Mouse (Mus musculus): ENCODE data around the gene Chst13. TPM values are rescaled to one million over a fixed set of nuclear protein-coding genes. Genes with fewer than 3 reads are reported as not detected.
A peak's percentile ranks its signal among the peaks of the same experiment; 100 is the strongest.

The Chst13 gene
- polyA plus RNA-seq, 1 experiment from 2014 or later: not detected

DNA sequence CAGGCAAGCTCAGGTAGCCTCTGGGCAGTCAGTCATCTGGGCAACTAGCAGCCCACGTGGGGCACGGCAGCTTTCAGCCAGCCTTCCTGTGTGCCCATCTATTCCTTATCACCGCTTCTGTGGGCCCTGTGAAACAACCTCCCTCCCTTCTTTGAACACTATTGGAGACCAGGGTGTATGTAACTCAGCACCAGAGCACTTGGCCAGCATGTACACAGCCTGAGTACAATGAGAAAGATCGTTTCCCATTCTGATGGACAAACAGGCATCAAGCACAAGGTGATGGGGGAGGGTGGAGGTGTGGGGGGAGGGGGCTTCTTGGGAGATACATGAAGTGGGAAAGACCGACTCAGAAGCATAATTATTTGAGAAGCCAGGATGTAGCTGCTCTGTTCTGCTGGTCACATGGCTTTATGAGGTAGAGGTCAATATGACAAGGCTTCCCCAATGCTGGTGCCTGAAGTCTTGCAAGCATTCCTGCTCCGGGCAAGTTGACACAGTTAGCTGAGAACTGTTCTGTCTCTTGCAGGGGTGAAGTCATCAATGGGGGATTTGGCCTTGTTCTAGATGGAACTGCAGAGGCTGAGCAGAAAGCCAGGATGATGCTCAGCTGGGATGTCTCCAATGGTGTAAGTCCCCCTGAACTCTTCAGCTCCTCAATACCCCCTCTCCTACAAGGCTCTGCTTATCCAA lies 36.1 kb upstream of the Chst13 start:
- Histone ChIP-seq H3K4me2 (replicated peaks; ENCODE audit: low read depth) (no peak overlapping the region), H3K9ac (ENCODE audit: low read depth, low read length) (no peak overlapping the region), H3K27ac (ENCODE audit: low read depth, low read length) (no peak overlapping the region), H3K4me1 (replicated peaks; ENCODE audit: control insufficient read depth, insufficient read depth, low read length) (peaks cover 9% of the 10 kb centered on the region), H3K9me3 (ENCODE audit: control insufficient read depth) (no peaks in the 10 kb centered on the region), H3K4me3 (ENCODE audit: low read depth, low read length) (no peak overlapping the region), H3K36me3 (ENCODE audit: control insufficient read depth, insufficient read depth) (no peaks in the 10 kb centered on the region), H3K27me3 (replicated peaks; ENCODE audit: control insufficient read depth, insufficient read depth, low read length) (no peaks in the 10 kb centered on the region)
- no peak for TF ChIP-seq CTCF (IDR thresholded peaks at IDR 0.05; ENCODE audit: low read depth)
- 85% methylated on average over 6 of the region's 6 CpGs for WGBS
- ATAC-seq: no peak

GRCm38 (mm10) chr6:90360024-90360781 lies 35.2 kb upstream of the Chst13 start:
- no peak overlapping the region for H3K9ac ChIP-seq (ENCODE audit: low read depth, low read length)
- H3K4me2 ChIP-seq (replicated peaks; ENCODE audit: low read depth): no peak overlapping the region
- no peaks in the 10 kb centered on the region for H3K36me3 ChIP-seq (ENCODE audit: control insufficient read depth, insufficient read depth)
- no peak overlapping the region for H3K4me3 ChIP-seq (ENCODE audit: low read depth, low read length)
- WGBS: 23% methylated on average over 7 of the region's 7 CpGs
- no peaks in the 10 kb centered on the region for H3K9me3 ChIP-seq (ENCODE audit: control insufficient read depth)
- peaks cover 9% of the 10 kb centered on the region for H3K4me1 ChIP-seq (replicated peaks; ENCODE audit: control insufficient read depth, insufficient read depth, low read length)
- peak; percentile 88 for ATAC-seq
- TF ChIP-seq CTCF (IDR thresholded peaks at IDR 0.05; ENCODE audit: low read depth): no peak
- no peaks in the 10 kb centered on the region for H3K27me3 ChIP-seq (replicated peaks; ENCODE audit: control insufficient read depth, insufficient read depth, low read length)
- peak overlapping the region; percentile 28; the same call in 1 of the 2 replicates for H3K27ac ChIP-seq (ENCODE audit: low read depth, low read length)

DNA sequence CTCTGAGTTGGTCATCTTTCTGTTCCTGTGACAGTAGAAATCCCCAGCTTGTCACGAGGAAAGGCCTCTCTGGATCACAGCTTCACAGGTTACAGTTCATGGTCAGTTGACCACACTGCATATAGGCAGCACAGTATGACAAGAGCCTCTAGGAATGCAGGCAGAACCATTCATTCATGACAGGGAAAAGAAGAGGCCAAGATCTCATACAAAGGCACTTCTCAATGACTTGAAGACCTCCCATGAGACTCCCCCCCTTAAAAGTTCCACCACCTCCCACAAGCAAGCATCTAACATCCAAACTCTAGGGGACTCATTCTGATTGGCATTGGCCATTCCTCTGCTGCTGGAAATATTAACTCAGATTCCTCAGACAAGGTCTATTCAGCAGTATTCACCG lies 34.5 kb upstream of the Chst13 start:
- Histone ChIP-seq H3K4me3 (ENCODE audit: low read depth, low read length) (no peak overlapping the region), H3K4me2 (replicated peaks; ENCODE audit: low read depth) (no peak overlapping the region), H3K9ac (ENCODE audit: low read depth, low read length) (no peak overlapping the region), H3K9me3 (ENCODE audit: control insufficient read depth) (no peaks in the 10 kb centered on the region), H3K36me3 (ENCODE audit: control insufficient read depth, insufficient read depth) (no peaks in the 10 kb centered on the region), H3K27me3 (replicated peaks; ENCODE audit: control insufficient read depth, insufficient read depth, low read length) (no peaks in the 10 kb centered on the region), H3K27ac (ENCODE audit: low read depth, low read length) (0 out of 2 replicates have a peak overlapping the region, but pooled peaks have one; percentile 28), H3K4me1 (replicated peaks; ENCODE audit: control insufficient read depth, insufficient read depth, low read length) (peaks cover 9% of the 10 kb centered on the region)
- WGBS: 82% methylated on average over 2 of the region's 2 CpGs
- no peak for ATAC-seq
- TF ChIP-seq CTCF (IDR thresholded peaks at IDR 0.05; ENCODE audit: low read depth): no peak

DNA sequence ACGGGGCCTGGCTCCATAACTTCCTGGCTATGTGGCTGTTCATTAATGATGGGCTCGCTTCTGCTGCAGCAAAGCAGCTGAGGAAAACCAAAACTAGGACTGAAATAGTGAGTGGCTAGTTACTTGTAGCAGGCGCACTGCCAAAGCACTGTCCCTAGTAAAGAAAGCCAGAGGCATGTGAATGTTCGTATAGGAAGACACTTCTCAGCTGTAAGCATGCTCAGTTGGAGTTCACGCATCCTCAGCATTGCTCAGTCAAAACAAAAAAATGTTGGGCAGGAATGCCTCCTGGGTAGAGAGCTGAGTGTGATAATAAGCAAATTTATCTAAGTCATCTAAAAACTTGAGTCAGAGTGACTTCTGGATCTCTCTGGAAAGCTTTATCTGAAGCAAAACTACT lies 33.2 kb upstream of the Chst13 start:
- H3K27me3 ChIP-seq (replicated peaks; ENCODE audit: control insufficient read depth, insufficient read depth, low read length): no peaks in the 10 kb centered on the region
- ATAC-seq: no peak
- no peak overlapping the region for H3K4me2 ChIP-seq (replicated peaks; ENCODE audit: low read depth)
- H3K27ac ChIP-seq (ENCODE audit: low read depth, low read length): no peak overlapping the region
- no peak overlapping the region for H3K9ac ChIP-seq (ENCODE audit: low read depth, low read length)
- no peak overlapping the region for H3K4me3 ChIP-seq (ENCODE audit: low read depth, low read length)
- H3K9me3 ChIP-seq (ENCODE audit: control insufficient read depth): no peaks in the 10 kb centered on the region
- peaks cover 9% of the 10 kb centered on the region for H3K4me1 ChIP-seq (replicated peaks; ENCODE audit: control insufficient read depth, insufficient read depth, low read length)
- 70% methylated on average over 5 of the region's 5 CpGs for WGBS
- no peak for TF ChIP-seq CTCF (IDR thresholded peaks at IDR 0.05; ENCODE audit: low read depth)
- H3K36me3 ChIP-seq (ENCODE audit: control insufficient read depth, insufficient read depth): no peaks in the 10 kb centered on the region

GRCm38 (mm10) chr6:90350011-90350410 lies 25.0 kb upstream of the Chst13 start:
- H3K27me3 ChIP-seq (replicated peaks; ENCODE audit: control insufficient read depth, insufficient read depth, low read length): no peaks in the 10 kb centered on the region
- no peaks in the 10 kb centered on the region for H3K36me3 ChIP-seq (ENCODE audit: control insufficient read depth, insufficient read depth)
- no peak overlapping the region for H3K9ac ChIP-seq (ENCODE audit: low read depth, low read length)
- H3K4me2 ChIP-seq (replicated peaks; ENCODE audit: low read depth): no peak overlapping the region
- TF ChIP-seq CTCF (IDR thresholded peaks at IDR 0.05; ENCODE audit: low read depth): no peak
- no peak overlapping the region for H3K27ac ChIP-seq (ENCODE audit: low read depth, low read length)
- 84% methylated on average over 2 of the region's 2 CpGs for WGBS
- no peaks in the 10 kb centered on the region for H3K9me3 ChIP-seq (ENCODE audit: control insufficient read depth)
- H3K4me3 ChIP-seq (ENCODE audit: low read depth, low read length): no peak overlapping the region
- no peak for ATAC-seq
- no peaks in the 10 kb centered on the region for H3K4me1 ChIP-seq (replicated peaks; ENCODE audit: control insufficient read depth, insufficient read depth, low read length)

- H3K9ac ChIP-seq (ENCODE audit: low read depth, low read length): no peak overlapping the region
- no peaks in the 10 kb centered on the region for H3K27me3 ChIP-seq (replicated peaks; ENCODE audit: control insufficient read depth, insufficient read depth, low read length)
- no peak overlapping the region for H3K4me2 ChIP-seq (replicated peaks; ENCODE audit: low read depth)
- no peak overlapping the region for H3K27ac ChIP-seq (ENCODE audit: low read depth, low read length)
- no peaks in the 10 kb centered on the region for H3K36me3 ChIP-seq (ENCODE audit: control insufficient read depth, insufficient read depth)
- no peaks in the 10 kb centered on the region for H3K9me3 ChIP-seq (ENCODE audit: control insufficient read depth)
- no peak overlapping the region for H3K4me3 ChIP-seq (ENCODE audit: low read depth, low read length)
- 65% methylated on average over 4 of the region's 4 CpGs for WGBS
- H3K4me1 ChIP-seq (replicated peaks; ENCODE audit: control insufficient read depth, insufficient read depth, low read length): no peaks in the 10 kb centered on the region
- ATAC-seq: no peak
- TF ChIP-seq CTCF (IDR thresholded peaks at IDR 0.05; ENCODE audit: low read depth): no peak
Observed at GRCm38 (mm10) chr6:90348500-90348899, 23.5 kb upstream of the Chst13 start.

Measured in intestine, postnatal 0 days (tissue).